ENCODE assay signal across 8 mouse cellular contexts in the genomic region with DNA sequence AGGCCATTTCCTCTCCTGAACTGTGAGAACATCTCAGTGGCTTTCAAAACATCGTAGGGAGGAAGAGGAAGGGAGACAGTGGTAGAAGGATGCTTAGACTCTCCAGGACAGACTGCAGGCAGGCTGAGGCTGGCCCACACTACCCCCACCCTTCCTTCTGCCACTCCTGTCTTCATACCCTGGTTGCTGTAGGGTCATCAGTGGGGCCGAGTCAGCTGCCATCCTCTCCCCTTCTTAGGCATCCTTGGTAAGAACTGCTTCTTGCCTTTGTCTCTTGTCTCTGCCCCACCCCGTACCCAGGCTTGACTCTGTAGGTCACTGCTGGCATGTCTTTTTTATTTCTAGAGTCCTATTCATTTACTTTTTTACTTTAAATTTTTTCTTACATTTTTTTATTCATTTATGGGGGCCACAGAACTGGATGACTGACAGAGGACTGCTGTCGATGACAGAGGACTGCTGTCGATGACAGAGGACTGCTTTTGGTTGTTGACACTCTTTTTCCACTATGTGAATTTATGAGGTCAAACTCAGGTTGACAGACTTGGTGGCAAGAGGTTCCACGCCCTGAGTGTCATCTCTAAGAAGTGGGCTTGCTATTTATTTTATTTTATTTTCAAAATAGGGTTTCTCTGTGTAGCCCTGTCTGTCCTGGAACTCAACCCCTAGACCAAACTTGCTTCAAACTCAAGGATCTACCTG. TPM values are rescaled to one million over a fixed set of nuclear protein-coding genes. Genes with fewer than 3 reads are reported as not detected.
DNase-seq lines count a peak whose midpoint lies in the region; ATAC-seq and TF ChIP-seq lines count a peak whose summit lies in the region.

No protein-coding gene starts in this region.

- 61% methylated on average over 6 of the region's 6 CpGs for WGBS in heart, adult 2 months
- 84% methylated on average over 6 of the region's 6 CpGs for WGBS in forebrain, embryonic 13.5 days
- 30% methylated on average over 6 of the region's 6 CpGs for WGBS in macrophage (ENCODE audit: missing documents)

- H3K4me2 ChIP-seq in forebrain, embryonic 13.5 days, result peak overlapping the region; percentile 98

- 0 out of 2 replicates have a peak, but pooled peaks have one; percentile 5 for TF ChIP-seq POLR2A in heart, adult 2 months (IDR thresholded peaks at IDR 0.05; ENCODE audit: insufficient read depth, low read depth, low read length)

- peak overlapping the region; percentile 39 for H3K9ac ChIP-seq in heart, adult 2 months (ENCODE audit: low read depth, low read length)
- H3K9ac ChIP-seq in forebrain, embryonic 13.5 days, result peak overlapping the region; percentile 94; the same call in 1 of the 2 replicates

- TF ChIP-seq CTCF in heart, adult 2 months (IDR thresholded peaks at IDR 0.05), result no peak

- H3K9me3 ChIP-seq in forebrain, embryonic 13.5 days (replicated peaks), result no peaks in the 10 kb centered on the region

- no peak overlapping the region for H3K4me3 ChIP-seq in heart, adult 2 months
- peak overlapping the region; percentile 72 for H3K4me3 ChIP-seq in forebrain, embryonic 13.5 days
- H3K4me3 ChIP-seq in macrophage (ENCODE audit: inconsistent target), result peak overlapping the region; percentile 91

- ATAC-seq in forebrain, embryonic 13.5 days, result no peak

- no peak for TF ChIP-seq EP300 in heart, adult 2 months (IDR thresholded peaks at IDR 0.05; ENCODE audit: insufficient read depth, low read depth, low read length)

- H3K79me2 ChIP-seq in heart, adult 2 months (replicated peaks; ENCODE audit: control insufficient read depth, insufficient read depth, low read length), result no peaks in the 10 kb centered on the region
- H3K79me2 ChIP-seq in macrophage (ENCODE audit: inconsistent target), result peaks cover 95% of the 10 kb centered on the region

- no peaks in the 10 kb centered on the region for H3K36me3 ChIP-seq in heart, adult 2 months (ENCODE audit: control insufficient read depth, insufficient read depth, low read length)
- H3K36me3 ChIP-seq in forebrain, embryonic 13.5 days (ENCODE audit: poor library complexity, severe bottlenecking), result no peaks in the 10 kb centered on the region
- peaks cover 14% of the 10 kb centered on the region; the same call in 1 of the 2 replicates for H3K36me3 ChIP-seq in macrophage (ENCODE audit: inconsistent target)

- peak overlapping the region; percentile 88 for H3K27ac ChIP-seq in heart, adult 2 months
- no peak overlapping the region for H3K27ac ChIP-seq in forebrain, embryonic 13.5 days
- H3K27ac ChIP-seq in macrophage, result peak overlapping the region; percentile 99

- H3K27me3 ChIP-seq in heart, adult 2 months (ENCODE audit: control insufficient read depth, insufficient read depth, low read length), result no peaks in the 10 kb centered on the region
- H3K27me3 ChIP-seq in forebrain, embryonic 13.5 days, result no peaks in the 10 kb centered on the region

- no peak for DNase-seq in heart, adult 2 months
- DNase-seq in heart, postnatal 25 days (ENCODE audit: low spot score), result no peak
- DNase-seq in 416B (ENCODE audit: low read depth), result peak; percentile 40
- DNase-seq in spleen, postnatal 14 days (ENCODE audit: low spot score in 2 of 2), result no peak
- no peak for DNase-seq in frontal cortex, postnatal 10 days (ENCODE audit: low spot score in 2 of 2)
- no peak for DNase-seq in right cerebral cortex, postnatal 10 days (ENCODE audit: low spot score in 2 of 2)

- peaks cover 16% of the 10 kb centered on the region for H3K4me1 ChIP-seq in heart, adult 2 months (ENCODE audit: control insufficient read depth, insufficient read depth, low read length)
- H3K4me1 ChIP-seq in forebrain, embryonic 13.5 days, result peaks cover 37% of the 10 kb centered on the region

- intact Hi-C loops in heart, adult 2 months (cut with DNase I), result loop anchor here (2.0 kb wide), 1 partner anchor 13 kb away; no protein-coding TSS in a partner anchor
- intact Hi-C loops in heart, postnatal 25 days (cut with DNase I), result loop anchor here (2.0 kb wide), 1 partner anchor 15 kb away; no protein-coding TSS in a partner anchor

RNA-seq across cellular contexts. Expression of gene Slc43a2, which starts 2.0 kb away (rescaled TPM):
- 10 to 100 TPM; 13.7 to 14.6 TPM for total RNA-seq in heart, adult 2 months (2021)
- polyA plus RNA-seq in heart, adult 2 months (2012; rRNA removed), result 13.1 and 13.6 TPM in 2 replicates
- 10 to 100 TPM; 14.9 to 18.2 TPM for total RNA-seq in heart, postnatal 25 days (2021)
- polyA plus RNA-seq in forebrain, embryonic 13.5 days (2015; fragmentation: Nextera tagmentation; extraction: Ambion mirVana), result 11.3 and 11.7 TPM in 2 replicates
- 1,000 to 10,000 TPM in 1 of 26 experiments, 100 to 1,000 TPM in 23, 10 to 100 TPM in 2; 27.0 to 1,006 (median 669) TPM for total RNA-seq in macrophage (2018; cell fraction: chromatin; rRNA removed)
- total RNA-seq in macrophage (2018; cell fraction: cytosol; rRNA removed), result 100 to 1,000 TPM; 216 to 691 (median 376) TPM
- total RNA-seq in macrophage (2018; cell fraction: nucleus; rRNA removed), result 1,000 to 10,000 TPM in 2 of 26 experiments, 100 to 1,000 TPM in 24; 102 to 1,167 (median 672) TPM
- polyA plus RNA-seq in macrophage (2018), result 250 to 450 TPM (median 359 TPM) in 3 replicates

RNA-seq across cellular contexts. Expression of gene Scarf1, which starts 20.1 kb away (rescaled TPM):
- total RNA-seq in heart, adult 2 months (2021), result 1 to 10 TPM; 7.6 to 8.5 TPM
- polyA plus RNA-seq in heart, adult 2 months (2012; rRNA removed), result 18.1 and 21.6 TPM in 2 replicates
- 10 to 100 TPM in 1 of 2 experiments, 1 to 10 TPM in 1; 8.5 to 12.1 TPM for total RNA-seq in heart, postnatal 25 days (2021)
- polyA plus RNA-seq in forebrain, embryonic 13.5 days (2015; fragmentation: Nextera tagmentation; extraction: Ambion mirVana), result 3.3 TPM in 2 replicates
- 10 to 100 TPM; 12.1 to 48.5 (median 29.0) TPM for total RNA-seq in macrophage (2018; cell fraction: chromatin; rRNA removed)
- total RNA-seq in macrophage (2018; cell fraction: cytosol; rRNA removed), result 10 to 100 TPM in 24 of 26 experiments, 1 to 10 TPM in 2; 8.5 to 34.5 (median 14.6) TPM
- 10 to 100 TPM; 17.7 to 87.3 (median 37.1) TPM for total RNA-seq in macrophage (2018; cell fraction: nucleus; rRNA removed)
- 8.6 to 19.0 TPM (median 16.2 TPM) in 3 replicates for polyA plus RNA-seq in macrophage (2018)

RNA-seq across cellular contexts. Expression of gene Rilp, which starts 23.6 kb away (rescaled TPM):
- total RNA-seq in heart, adult 2 months (2021), result 10 to 100 TPM; 40.5 to 48.8 TPM
- 39.2 and 62.0 TPM in 2 replicates for polyA plus RNA-seq in heart, adult 2 months (2012; rRNA removed)
- total RNA-seq in heart, postnatal 25 days (2021), result 10 to 100 TPM; 47.4 to 47.8 TPM
- polyA plus RNA-seq in forebrain, embryonic 13.5 days (2015; fragmentation: Nextera tagmentation; extraction: Ambion mirVana), result 0.40 and 0.47 TPM in 2 replicates
- total RNA-seq in macrophage (2018; cell fraction: chromatin; rRNA removed), result 10 to 100 TPM in 15 of 26 experiments, 1 to 10 TPM in 11; 3.7 to 22.4 (median 10.8) TPM
- total RNA-seq in macrophage (2018; cell fraction: cytosol; rRNA removed), result 1 to 10 TPM; 4.2 to 7.6 (median 6.1) TPM
- total RNA-seq in macrophage (2018; cell fraction: nucleus; rRNA removed), result 10 to 100 TPM in 9 of 26 experiments, 1 to 10 TPM in 17; 3.4 to 18.3 (median 7.3) TPM
- polyA plus RNA-seq in macrophage (2018), result 6.6 to 7.4 TPM (median 7.1 TPM) in 3 replicates

RNA-seq across cellular contexts. Expression of gene Prpf8, which starts 46.8 kb away (rescaled TPM):
- 10 to 100 TPM; 84.4 to 93.2 TPM for total RNA-seq in heart, adult 2 months (2021)
- polyA plus RNA-seq in heart, adult 2 months (2012; rRNA removed), result 49.0 and 86.5 TPM in 2 replicates
- total RNA-seq in heart, postnatal 25 days (2021), result 10 to 100 TPM; 78.7 to 89.4 TPM
- 56.3 and 63.2 TPM in 2 replicates for polyA plus RNA-seq in forebrain, embryonic 13.5 days (2015; fragmentation: Nextera tagmentation; extraction: Ambion mirVana)
- total RNA-seq in macrophage (2018; cell fraction: chromatin; rRNA removed), result 10 to 100 TPM; 28.3 to 79.8 (median 59.2) TPM
- total RNA-seq in macrophage (2018; cell fraction: cytosol; rRNA removed), result 10 to 100 TPM; 46.5 to 98.0 (median 75.5) TPM
- total RNA-seq in macrophage (2018; cell fraction: nucleus; rRNA removed), result 100 to 1,000 TPM in 4 of 26 experiments, 10 to 100 TPM in 22; 41.5 to 126 (median 76.1) TPM
- polyA plus RNA-seq in macrophage (2018), result 72.5 to 92.1 TPM (median 86.0 TPM) in 3 replicates

RNA-seq across cellular contexts. Expression of gene Pitpna, which starts 54.4 kb away (rescaled TPM):
- 10 to 100 TPM; 96.6 to 99.1 TPM for total RNA-seq in heart, adult 2 months (2021)
- polyA plus RNA-seq in heart, adult 2 months (2012; rRNA removed), result 57.2 and 95.9 TPM in 2 replicates
- total RNA-seq in heart, postnatal 25 days (2021), result 100 to 1,000 TPM; 108 to 115 TPM
- polyA plus RNA-seq in forebrain, embryonic 13.5 days (2015; fragmentation: Nextera tagmentation; extraction: Ambion mirVana), result 70.0 and 70.8 TPM in 2 replicates
- total RNA-seq in macrophage (2018; cell fraction: chromatin; rRNA removed), result 100 to 1,000 TPM in 25 of 26 experiments, 10 to 100 TPM in 1; 81.1 to 352 (median 282) TPM
- total RNA-seq in macrophage (2018; cell fraction: cytosol; rRNA removed), result 100 to 1,000 TPM; 242 to 357 (median 310) TPM
- total RNA-seq in macrophage (2018; cell fraction: nucleus; rRNA removed), result 100 to 1,000 TPM in 25 of 26 experiments, 10 to 100 TPM in 1; 98.7 to 332 (median 234) TPM
- 282 to 582 TPM (median 340 TPM) in 3 replicates for polyA plus RNA-seq in macrophage (2018)

Comparison
In these comparisons a context has a peak if more than half of its experiments do, and no peak if none do; other contexts are left out.
1. RNA of gene Slc43a2, which starts 2.0 kb away (polyA plus RNA-seq): 250 to 450 TPM in macrophage; 13.1 to 13.6 TPM in heart, adult 2 months and 11.3 to 11.7 TPM in forebrain, embryonic 13.5 days; every median in the first group is over 10 times any median in the second.